8 mouse cellular contexts compared by ENCODE assay signal in genomic region chr4:138325466-138326076, GRCm38 (mm10). TPM values are rescaled to one million over a fixed set of nuclear protein-coding genes. Genes with fewer than 3 reads are reported as not detected.
A peak's percentile ranks its signal among the peaks of the same experiment; 100 is the strongest.
DNase-seq lines count a peak whose midpoint lies in the region; ATAC-seq and TF ChIP-seq lines count a peak whose summit lies in the region.

No protein-coding gene starts in this region.

- intact Hi-C loops in heart, postnatal 36 days (cut with DNase I), result loop anchor here (1.0 kb wide), 1 partner anchor 54 kb away; no protein-coding TSS in a partner anchor

- peak in 1 of 2 experiments; percentile 23; a peak in 1 of 4 replicates for TF ChIP-seq POLR2A in MEL (IDR thresholded peaks at IDR 0.05; ENCODE audit: control insufficient read depth in 1 of 2, insufficient read depth in 1 of 2, low read depth in 1 of 2, low read length in 2 of 2, poor library complexity in 1 of 2)
- peak; percentile 23 for TF ChIP-seq POLR2A in olfactory bulb, adult 2 months (IDR thresholded peaks at IDR 0.05; ENCODE audit: insufficient read depth, low read depth, low read length)

- TF ChIP-seq CTCF in MEL (IDR thresholded peaks at IDR 0.05 in 2 of 3, conservative IDR thresholded peaks at IDR 0.05 in 1 of 3; ENCODE audit: control insufficient read depth in 1 of 3, insufficient read depth in 1 of 3, low read depth in 2 of 3, low read length in 3 of 3, poor library complexity in 1 of 3, severe bottlenecking in 1 of 3), result no peak; a peak in 2 of 6 replicates
- no peak for TF ChIP-seq CTCF in lung, embryonic 14.5 days (IDR thresholded peaks at IDR 0.05; ENCODE audit: low read depth)
- TF ChIP-seq CTCF in olfactory bulb, adult 2 months (IDR thresholded peaks at IDR 0.05; ENCODE audit: insufficient read depth, low read depth, low read length), result no peak

- peak overlapping the region; percentile 90 to 92 for H3K4me3 ChIP-seq in MEL (ENCODE audit: control insufficient read depth in 1 of 2, insufficient read depth in 1 of 2, low read depth in 2 of 2, low read length in 2 of 2)
- peak overlapping the region; percentile 88 for H3K4me3 ChIP-seq in forebrain, embryonic 16.5 days (replicated peaks; ENCODE audit: low read length)
- peak overlapping the region; percentile 83 for H3K4me3 ChIP-seq in lung, embryonic 14.5 days (ENCODE audit: low read depth, low read length)
- H3K4me3 ChIP-seq in olfactory bulb, adult 2 months (ENCODE audit: insufficient read depth, low read depth, low read length), result peak overlapping the region; percentile 97

- no peaks in the 10 kb centered on the region for H3K9me3 ChIP-seq in MEL (replicated peaks; ENCODE audit: insufficient read depth, low read length)
- no peaks in the 10 kb centered on the region for H3K9me3 ChIP-seq in forebrain, embryonic 16.5 days (ENCODE audit: control insufficient read depth, low read length)
- H3K9me3 ChIP-seq in lung, embryonic 14.5 days (ENCODE audit: low read depth, low read length), result no peaks in the 10 kb centered on the region

- peak; percentile 86 for ATAC-seq in forebrain, embryonic 16.5 days
- ATAC-seq in lung, embryonic 14.5 days (ENCODE audit: insufficient read depth), result peak; percentile 89

- H3K4me2 ChIP-seq in forebrain, embryonic 16.5 days (ENCODE audit: low read length), result peak overlapping the region; percentile 45
- H3K4me2 ChIP-seq in lung, embryonic 14.5 days, result peak overlapping the region; percentile 68

- peak overlapping the region; percentile 90 for H3K9ac ChIP-seq in MEL (ENCODE audit: control insufficient read depth, low read depth, low read length, poor library complexity, severe bottlenecking)
- peak overlapping the region; percentile 89 for H3K9ac ChIP-seq in forebrain, embryonic 16.5 days (replicated peaks; ENCODE audit: low read depth, low read length)
- H3K9ac ChIP-seq in lung, embryonic 14.5 days, result peak overlapping the region; percentile 89

- H3K4me1 ChIP-seq in MEL (ENCODE audit: control insufficient read depth in 1 of 2, insufficient read depth in 2 of 2, low read length in 2 of 2), result peaks cover 0 to 4% of the 10 kb centered on the region in 2 experiments; a peak in 1 of 4 replicates
- peaks cover 17% of the 10 kb centered on the region; the same call in 1 of the 2 replicates for H3K4me1 ChIP-seq in forebrain, embryonic 16.5 days (replicated peaks; ENCODE audit: control insufficient read depth, insufficient read depth, low read length)
- no peaks in the 10 kb centered on the region for H3K4me1 ChIP-seq in lung, embryonic 14.5 days (ENCODE audit: insufficient read depth)
- peaks cover 17% of the 10 kb centered on the region for H3K4me1 ChIP-seq in olfactory bulb, adult 2 months (ENCODE audit: control insufficient read depth, insufficient read depth, low read length)

- peaks cover 3% of the 10 kb centered on the region; the same call in 1 of the 2 replicates for H3K79me2 ChIP-seq in MEL (ENCODE audit: control insufficient read depth, insufficient read depth, low read length, poor library complexity)

- peak overlapping the region; percentile 45 for H3K27ac ChIP-seq in MEL (ENCODE audit: control insufficient read depth, low read depth, low read length)
- peak overlapping the region; percentile 94 for H3K27ac ChIP-seq in forebrain, embryonic 16.5 days (ENCODE audit: low read length)
- peak overlapping the region; percentile 97 for H3K27ac ChIP-seq in lung, embryonic 14.5 days (ENCODE audit: low read depth)
- H3K27ac ChIP-seq in olfactory bulb, adult 2 months (ENCODE audit: insufficient read depth, low read depth, low read length), result peak overlapping the region; percentile 94

- H3K36me3 ChIP-seq in MEL (ENCODE audit: control insufficient read depth in 1 of 2, insufficient read depth in 2 of 2, low read length in 2 of 2), result 0 out of 4 replicates have a peak, but pooled peaks cover 0 to 2% of the 10 kb centered on the region in 2 experiments
- H3K36me3 ChIP-seq in forebrain, embryonic 16.5 days (ENCODE audit: control insufficient read depth, insufficient read depth), result no peaks in the 10 kb centered on the region
- no peaks in the 10 kb centered on the region for H3K36me3 ChIP-seq in lung, embryonic 14.5 days (ENCODE audit: insufficient read depth)

- WGBS in forebrain, embryonic 16.5 days, result under 1% methylated on average over 43 of the region's 45 CpGs
- 1% methylated on average over 45 of the region's 45 CpGs for WGBS in lung, embryonic 14.5 days
- 1% methylated on average over 45 of the region's 45 CpGs for WGBS in olfactory bulb, adult 2 months

- peak; percentile 88 for DNase-seq in MEL (ENCODE audit: low read depth, low spot score)
- peak; percentile 97 to 98 for DNase-seq in cerebellum, adult 18-20 months
- peak; percentile 98 for DNase-seq in heart, postnatal 36 days
- peak; percentile 90 to 91 for DNase-seq in layer of hippocampus, adult 8-10 months (ENCODE audit: low spot score in 2 of 2)
- DNase-seq in lung, embryonic 14.5 days, result peak; percentile 95
- DNase-seq in thymus, adult 18-20 months, result peak; percentile 84 to 87

- TF ChIP-seq EP300 in MEL (IDR thresholded peaks at IDR 0.05; ENCODE audit: low read depth in 1 of 2, low read length in 2 of 2), result no peak

- no peaks in the 10 kb centered on the region for H3K27me3 ChIP-seq in MEL (ENCODE audit: control insufficient read depth in 1 of 2, insufficient read depth in 2 of 2, low read length in 2 of 2)
- no peaks in the 10 kb centered on the region for H3K27me3 ChIP-seq in forebrain, embryonic 16.5 days (replicated peaks; ENCODE audit: control insufficient read depth, insufficient read depth, low read length)
- H3K27me3 ChIP-seq in lung, embryonic 14.5 days (ENCODE audit: insufficient read depth, low read length), result no peaks in the 10 kb centered on the region

- TF ChIP-seq RAD21 in MEL (IDR thresholded peaks at IDR 0.05; ENCODE audit: low read depth, low read length), result no peak

TF ChIP-seq in MEL, 35 proteins besides CTCF, POLR2A, EP300 and RAD21:
- TF ChIP-seq JUND (IDR thresholded peaks at IDR 0.05; ENCODE audit: low read depth, low read length), result no peak
- no peak for TF ChIP-seq SMC3 (IDR thresholded peaks at IDR 0.05; ENCODE audit: low read depth, low read length)
- TF ChIP-seq POLR2AphosphoS2 (IDR thresholded peaks at IDR 0.05; ENCODE audit: low read length), result 0 out of 2 replicates have a peak, but pooled peaks have one; percentile 34
TF ChIP-seq in MEL: peak in this region for 1.

RNA-seq across cellular contexts. Expression of gene Pink1, which starts 0.5 kb away (rescaled TPM):
- 14.0 and 21.2 TPM in 2 replicates for total RNA-seq in MEL (2012; rRNA removed)
- polyA plus RNA-seq in MEL (2012; ENCODE audit: insufficient read depth in 1 of 2, insufficient read length in 2 of 2, low read depth in 1 of 2, low replicate concordance in 2 of 2, missing spikeins in 1 of 2), result 10 to 100 TPM in 1 of 2 experiments, not detected in 1; 22.1 TPM
- polyA plus RNA-seq in forebrain, embryonic 16.5 days (2015; fragmentation: Nextera tagmentation; extraction: Ambion mirVana), result 91.0 and 92.8 TPM in 2 replicates
- total RNA-seq in heart, postnatal 36 days (2021), result 100 to 1,000 TPM; 629 to 755 TPM
- 100 to 1,000 TPM; 264 to 292 (median 274) TPM for total RNA-seq in layer of hippocampus, adult 8-10 months (2022)
- polyA plus RNA-seq in lung, embryonic 14.5 days (2014; fragmentation: Nextera tagmentation; extraction: Ambion mirVana), result 22.2 and 25.1 TPM in 2 replicates
- not detected in 2 replicates for polyA plus RNA-seq in olfactory bulb, adult 2 months (2012; ENCODE audit: insufficient read depth, insufficient read length, low replicate concordance, missing spikeins)

RNA-seq across cellular contexts. Expression of gene Ddost, which starts 21.0 kb away (rescaled TPM):
- 251 and 283 TPM in 2 replicates for total RNA-seq in MEL (2012; rRNA removed)
- polyA plus RNA-seq in MEL (2012; ENCODE audit: insufficient read depth in 1 of 2, insufficient read length in 2 of 2, low read depth in 1 of 2, low replicate concordance in 2 of 2, missing spikeins in 1 of 2), result 100 to 1,000 TPM in 1 of 2 experiments, 10 to 100 TPM in 1; 68.9 to 402 TPM
- 184 and 190 TPM in 2 replicates for polyA plus RNA-seq in forebrain, embryonic 16.5 days (2015; fragmentation: Nextera tagmentation; extraction: Ambion mirVana)
- 10 to 100 TPM; 63.7 to 64.2 TPM for total RNA-seq in heart, postnatal 36 days (2021)
- 10 to 100 TPM; 90.5 to 99.3 (median 97.2) TPM for total RNA-seq in layer of hippocampus, adult 8-10 months (2022)
- 371 and 379 TPM in 2 replicates for polyA plus RNA-seq in lung, embryonic 14.5 days (2014; fragmentation: Nextera tagmentation; extraction: Ambion mirVana)
- polyA plus RNA-seq in olfactory bulb, adult 2 months (2012; ENCODE audit: insufficient read depth, insufficient read length, low replicate concordance, missing spikeins), result 218 TPM in 1 of 2 replicates, not detected in the other

RNA-seq across cellular contexts. Expression of gene Cda, which starts 42.2 kb away (rescaled TPM):
- 10.7 and 12.4 TPM in 2 replicates for total RNA-seq in MEL (2012; rRNA removed)
- polyA plus RNA-seq in MEL (2012; ENCODE audit: insufficient read depth in 1 of 2, insufficient read length in 2 of 2, low read depth in 1 of 2, low replicate concordance in 2 of 2, missing spikeins in 1 of 2), result 10 to 100 TPM in 1 of 2 experiments, not detected in 1; 26.1 TPM
- polyA plus RNA-seq in forebrain, embryonic 16.5 days (2015; fragmentation: Nextera tagmentation; extraction: Ambion mirVana), result 1.0 and 1.1 TPM in 2 replicates
- total RNA-seq in heart, postnatal 36 days (2021), result 1 to 10 TPM in 1 of 2 experiments, under 1 TPM in 1; 0.65 to 2.1 TPM
- 1 to 10 TPM; 2.0 to 3.2 (median 2.7) TPM for total RNA-seq in layer of hippocampus, adult 8-10 months (2022)
- polyA plus RNA-seq in lung, embryonic 14.5 days (2014; fragmentation: Nextera tagmentation; extraction: Ambion mirVana), result 24.1 and 24.4 TPM in 2 replicates
- polyA plus RNA-seq in olfactory bulb, adult 2 months (2012; ENCODE audit: insufficient read depth, insufficient read length, low replicate concordance, missing spikeins), result not detected in 2 replicates

Comparison
In these comparisons a context has a peak if more than half of its experiments do, and no peak if none do; other contexts are left out.
1. Peak in every context shown above with its lines: DNase-seq, ATAC-seq, H3K4me3 ChIP-seq and H3K27ac ChIP-seq.
2. H3K27ac ChIP-seq: peak in every context shown above with its lines; median percentile 97 in lung, embryonic 14.5 days; 94 in forebrain, embryonic 16.5 days; 94 in olfactory bulb, adult 2 months; 45 in MEL.